Mouse (Mus musculus): ENCODE results near the gene A030005L19Rik. TPM values are rescaled to one million over a fixed set of nuclear protein-coding genes. Genes with fewer than 3 reads are reported as not detected.
A peak's percentile ranks its signal among the peaks of the same experiment; 100 is the strongest.
"Not testable (repeated sequence)": the region's sequence is repeated elsewhere in the genome, so short reads cannot be mapped to it uniquely, and the experiment has no call there.

A030005L19Rik gene
- total RNA-seq (2021), result 1 to 10 TPM in 1 of 2 experiments, under 1 TPM in 1; 0.87 to 1.2 TPM

DNA sequence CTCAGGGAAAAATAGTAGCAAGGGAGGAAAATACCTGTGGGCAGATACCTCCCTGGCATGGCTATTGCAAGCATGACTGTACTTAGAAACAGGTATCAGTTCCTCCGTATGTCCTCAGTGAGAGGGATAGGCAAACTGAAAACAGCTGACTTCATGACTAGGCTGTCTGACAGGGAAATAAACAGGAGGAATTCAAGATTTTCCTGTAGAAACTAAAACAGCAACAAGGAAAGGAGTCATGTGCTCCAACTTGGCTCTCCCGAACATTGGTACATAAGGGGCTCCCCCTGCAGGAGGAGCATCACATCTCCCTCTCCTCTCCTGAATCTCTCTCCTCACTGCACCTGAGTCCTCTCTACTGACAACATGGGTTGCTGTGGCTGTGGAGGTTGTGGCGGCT lies at the start of gene A030005L19Rik:
Gene A030005L19Rik (plus strand): TSS at position 301 of the 400 bp plus-strand sequence.
- DNase-seq (ENCODE audit: low spot score in 2 of 2), result no peak
- intact Hi-C loops (cut with DNase I), result no loop called here

DNA sequence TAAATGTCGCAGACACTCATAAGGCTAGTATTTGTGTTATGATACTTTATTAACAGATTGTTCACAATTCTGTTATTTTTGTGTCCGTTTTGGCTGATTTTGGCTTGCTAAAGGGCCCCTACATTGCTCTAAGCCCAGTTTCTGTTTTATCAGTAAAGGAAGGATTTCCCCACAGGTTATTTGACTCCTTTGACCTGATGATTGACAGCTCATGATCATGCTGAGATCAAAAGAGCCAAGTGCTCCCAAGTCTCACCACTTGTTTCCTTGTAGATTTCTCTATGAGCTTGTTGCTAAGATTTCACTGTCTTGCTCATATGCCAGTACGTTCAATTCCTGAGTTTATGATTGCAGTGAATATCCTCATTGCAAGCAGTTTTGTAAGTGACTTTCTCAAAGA lies 42.9 kb upstream of the A030005L19Rik start:
- intact Hi-C loops (cut with DNase I), result no loop called here
- DNase-seq (ENCODE audit: low spot score in 2 of 2), result no peak

DNA sequence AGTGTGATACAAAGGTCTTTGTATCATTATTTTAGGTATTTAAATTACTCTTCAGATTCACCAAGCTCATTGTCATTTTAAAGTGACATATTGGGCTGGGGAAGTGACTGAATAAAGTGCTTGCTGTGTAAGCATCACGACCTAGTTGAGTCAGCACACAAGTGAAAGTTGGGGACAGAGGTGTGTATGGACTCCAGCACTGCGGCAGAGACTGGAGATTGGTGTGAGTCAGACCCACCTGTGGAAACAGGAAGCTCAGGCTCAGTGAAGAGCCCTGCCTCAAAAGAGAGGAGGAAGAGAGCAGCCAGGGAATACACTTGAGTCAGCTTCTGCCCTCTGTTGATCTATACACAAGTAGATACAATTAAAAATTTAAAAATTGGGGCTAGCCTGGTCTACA lies 34.0 kb upstream of the A030005L19Rik start:
- peak in 1 of 2 experiments; percentile 47 for DNase-seq (ENCODE audit: low spot score in 2 of 2)
- intact Hi-C loops (cut with DNase I), result no loop called here

DNA sequence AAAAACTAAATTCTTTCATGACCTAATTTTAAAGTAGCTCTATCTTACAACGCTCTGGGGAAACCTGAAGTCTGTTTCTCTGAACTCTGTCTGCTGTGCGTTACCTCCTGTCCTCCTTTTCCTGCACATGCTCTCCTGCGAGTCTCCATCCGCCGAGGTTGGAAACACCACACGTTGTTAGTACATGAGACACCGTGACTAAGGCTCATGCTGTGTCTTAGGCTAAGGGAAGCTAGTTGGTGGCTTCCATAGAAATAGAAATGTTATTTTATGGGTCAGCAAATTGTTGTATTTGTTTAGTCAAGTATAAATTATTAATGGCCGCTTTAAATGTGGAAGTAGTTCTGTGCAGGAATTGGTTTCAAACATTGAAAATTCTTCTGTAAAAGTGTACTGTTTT lies 32.9 kb upstream of the A030005L19Rik start:
- no peak for DNase-seq (ENCODE audit: low spot score in 2 of 2)
- intact Hi-C loops (cut with DNase I), result no loop called here

DNA sequence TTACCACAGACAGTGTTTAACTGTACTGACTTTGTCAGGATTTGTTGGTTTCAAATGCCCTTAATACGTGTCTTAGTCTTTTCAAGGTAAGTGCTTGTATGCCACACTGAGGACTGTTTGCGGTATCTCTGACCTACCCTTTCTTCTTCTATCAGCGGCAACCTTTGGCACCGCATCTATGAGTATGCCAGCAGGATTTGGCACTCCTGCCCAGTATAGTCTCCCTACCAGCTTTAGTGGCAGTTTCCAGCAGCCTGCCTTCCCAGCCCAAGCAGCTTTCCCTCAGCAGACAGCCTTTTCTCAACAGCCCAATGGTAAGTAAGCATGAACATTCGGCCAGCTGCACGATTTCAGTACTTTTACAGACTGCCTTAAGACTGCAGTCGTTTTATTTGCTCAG lies 19.9 kb upstream of the A030005L19Rik start:
- intact Hi-C loops (cut with DNase I), result no loop called here
- DNase-seq (ENCODE audit: low spot score in 2 of 2), result no peak

DNA sequence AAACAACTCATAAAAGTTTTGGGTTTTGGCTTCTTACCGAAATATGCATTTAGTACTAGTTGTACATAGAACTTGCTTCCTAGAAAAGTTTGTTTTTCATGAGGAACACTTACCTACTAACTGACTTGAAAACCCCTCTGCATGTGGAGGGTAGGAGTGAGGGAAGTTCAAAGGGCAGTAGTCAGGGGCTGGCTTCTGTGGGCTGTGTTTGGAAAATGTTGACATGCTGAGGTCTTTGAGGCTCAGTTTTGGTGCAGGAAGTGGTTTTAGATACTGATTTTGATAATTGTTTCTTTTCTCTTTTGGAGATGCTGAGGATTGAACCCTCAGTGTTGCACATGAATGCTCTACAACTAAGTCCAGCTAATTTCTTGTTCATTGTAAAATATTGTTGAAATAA lies 12.6 kb upstream of the A030005L19Rik start:
- intact Hi-C loops (cut with DNase I), result no loop called here
- no peak for DNase-seq (ENCODE audit: low spot score in 2 of 2)

DNA sequence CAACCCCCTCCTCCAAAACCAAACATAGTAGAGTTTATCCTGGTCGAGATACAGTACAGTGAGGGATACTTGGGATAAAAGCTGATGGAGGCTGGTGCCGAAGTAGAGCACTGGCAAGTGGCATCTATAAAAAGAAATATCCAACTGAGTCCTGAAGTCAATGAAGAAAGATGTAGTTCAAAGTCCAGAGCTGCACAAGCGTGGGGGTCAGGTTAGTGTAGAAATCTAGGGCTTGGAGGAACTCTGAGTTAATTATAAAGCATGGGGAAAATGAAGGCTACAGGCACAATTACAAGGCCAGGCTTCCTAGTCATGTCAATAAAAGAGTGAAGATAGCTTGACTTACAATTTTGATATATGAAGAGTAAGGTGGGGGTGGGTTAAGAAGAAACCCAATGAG lies 11.9 kb upstream of the A030005L19Rik start:
- no peak for DNase-seq (ENCODE audit: low spot score in 2 of 2)
- intact Hi-C loops (cut with DNase I), result no loop called here

DNA sequence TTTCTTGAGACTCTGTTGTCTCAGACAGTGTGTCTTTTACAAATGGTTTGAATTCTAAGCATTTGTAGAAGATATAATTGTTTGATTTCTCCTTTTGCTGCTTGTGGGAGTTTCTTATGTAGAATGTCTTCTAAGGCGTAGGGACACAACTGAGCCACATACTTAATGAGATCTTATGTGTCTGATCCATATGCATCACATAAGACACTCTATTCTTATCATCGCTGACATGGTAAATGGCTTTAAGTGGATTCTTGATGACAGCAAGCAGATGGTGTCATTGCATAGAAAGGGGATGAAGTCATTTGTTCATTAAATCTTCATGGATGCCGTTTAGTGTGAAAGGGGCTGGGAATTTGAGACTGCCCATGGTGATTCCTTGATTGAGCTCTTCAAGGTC lies 7.2 kb upstream of the A030005L19Rik start:
- intact Hi-C loops (cut with DNase I), result no loop called here
- peak in 1 of 2 experiments; percentile 7 for DNase-seq (ENCODE audit: low spot score in 2 of 2)

DNA sequence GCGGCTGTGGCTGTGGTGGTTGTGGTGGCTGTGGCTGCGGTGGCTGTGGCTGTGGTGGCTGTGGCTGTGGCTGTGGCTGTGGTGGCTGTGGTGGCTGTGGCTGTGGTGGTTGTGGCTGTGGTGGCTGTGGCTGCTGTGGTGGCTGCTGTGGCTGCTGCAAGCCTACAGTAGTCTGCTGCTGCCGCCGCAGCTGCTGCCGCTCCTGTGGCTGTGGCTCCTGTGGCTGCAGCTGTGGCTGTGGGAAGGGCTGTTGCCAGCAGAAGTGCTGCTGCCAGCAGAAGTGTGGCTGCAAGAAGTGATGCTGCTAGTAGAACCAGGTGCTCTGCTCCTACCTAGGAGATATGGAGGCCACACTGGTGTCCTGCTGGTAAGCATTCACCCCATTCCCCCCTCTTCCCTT lies 309 bp downstream of the A030005L19Rik start:
- intact Hi-C loops (cut with DNase I); DNase-seq (ENCODE audit: low spot score in 2 of 2): not testable (repeated sequence)

DNA sequence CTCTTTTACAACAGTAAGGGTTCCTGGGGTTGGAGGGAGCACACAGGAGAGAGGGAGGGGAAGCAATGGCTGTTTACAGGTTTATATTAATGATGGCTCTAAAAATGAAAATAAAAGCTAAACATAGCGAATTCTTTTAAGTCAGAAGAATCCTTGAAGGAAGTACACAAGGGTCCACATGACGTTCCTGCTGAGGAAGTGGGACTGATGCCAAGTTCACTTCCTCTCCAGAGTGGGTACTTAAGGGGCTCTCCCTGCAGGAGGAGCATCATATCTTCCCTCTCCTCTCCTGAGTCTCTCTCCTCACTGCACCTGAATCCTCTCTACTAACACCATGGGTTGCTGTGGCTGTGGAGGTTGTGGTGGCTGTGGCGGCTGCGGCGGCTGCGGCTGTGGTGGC lies 11.5 kb downstream of the A030005L19Rik start, which contains the start of gene A030014E15Rik:
Gene A030014E15Rik (plus strand): TSS at position 268 of the 400 bp plus-strand sequence.
- no peak for DNase-seq (ENCODE audit: low spot score in 2 of 2)
- intact Hi-C loops (cut with DNase I), result no loop called here

DNA sequence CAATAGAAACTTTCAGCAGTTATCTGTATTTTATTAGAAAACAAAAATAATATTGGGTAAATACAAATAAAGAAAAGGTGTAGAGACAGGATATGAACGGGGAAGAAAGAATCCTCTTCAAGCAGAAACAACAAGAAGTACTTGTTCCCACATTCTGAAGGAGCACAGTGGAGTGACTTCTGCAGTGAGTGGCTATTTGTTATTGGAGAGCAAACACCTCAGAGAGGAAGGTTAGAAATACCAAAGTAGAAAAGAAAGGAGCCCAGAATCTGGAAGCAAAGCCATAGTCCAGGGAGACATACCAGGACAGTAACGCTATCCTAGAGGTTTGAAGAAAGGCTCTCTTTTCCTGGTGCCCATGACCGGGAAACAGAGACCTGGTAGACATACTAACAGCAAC lies 17.4 kb downstream of the A030005L19Rik start:
- intact Hi-C loops (cut with DNase I); DNase-seq (ENCODE audit: low spot score in 2 of 2): not testable (repeated sequence)

DNA sequence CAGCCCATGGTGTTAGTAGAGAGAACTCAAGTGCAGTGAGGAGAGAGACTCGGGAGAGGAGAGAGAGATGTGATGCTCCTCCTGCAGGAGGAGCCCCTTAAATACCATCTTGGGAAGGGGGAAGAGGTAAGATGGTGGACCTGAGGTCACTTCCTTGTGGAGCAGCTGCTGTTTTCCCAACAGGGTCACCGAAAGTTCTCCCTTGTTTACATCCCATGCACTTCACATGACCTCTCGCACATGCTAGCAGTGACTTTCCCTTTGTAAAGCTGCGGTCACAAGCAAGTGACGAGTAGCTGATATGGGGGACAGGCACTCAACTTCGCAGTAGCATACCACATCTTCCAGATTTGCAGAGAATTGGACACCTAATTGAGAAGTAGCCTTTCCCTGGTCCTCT lies 18.2 kb downstream of the A030005L19Rik start, which contains the start of gene Gm6217:
Gene Gm6217 (minus strand): TSS at position 74 of the 400 bp plus-strand sequence.
- intact Hi-C loops (cut with DNase I); DNase-seq (ENCODE audit: low spot score in 2 of 2): not testable (repeated sequence)

DNA sequence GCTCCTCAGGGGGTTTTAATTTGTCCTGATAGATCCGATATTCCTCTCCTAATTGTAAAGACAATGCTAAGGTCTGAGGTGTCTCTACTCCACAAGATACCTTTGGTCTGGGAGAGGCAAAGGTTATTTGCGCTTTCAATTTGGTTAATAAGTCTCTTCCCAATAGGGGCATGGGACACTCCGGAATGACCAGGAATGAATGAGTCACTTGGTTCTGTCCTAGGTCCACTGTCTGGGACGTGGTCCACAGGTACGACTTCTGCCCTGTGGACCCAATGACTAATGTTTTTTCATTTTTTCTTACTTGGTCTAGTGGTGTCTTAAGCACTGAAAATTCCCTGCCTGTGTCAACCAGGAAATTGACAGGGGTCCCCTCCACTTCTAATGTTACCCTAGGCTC lies 25.5 kb downstream of the A030005L19Rik start:
- no peak for DNase-seq (ENCODE audit: low spot score in 2 of 2)
- intact Hi-C loops (cut with DNase I), result no loop called here

DNA sequence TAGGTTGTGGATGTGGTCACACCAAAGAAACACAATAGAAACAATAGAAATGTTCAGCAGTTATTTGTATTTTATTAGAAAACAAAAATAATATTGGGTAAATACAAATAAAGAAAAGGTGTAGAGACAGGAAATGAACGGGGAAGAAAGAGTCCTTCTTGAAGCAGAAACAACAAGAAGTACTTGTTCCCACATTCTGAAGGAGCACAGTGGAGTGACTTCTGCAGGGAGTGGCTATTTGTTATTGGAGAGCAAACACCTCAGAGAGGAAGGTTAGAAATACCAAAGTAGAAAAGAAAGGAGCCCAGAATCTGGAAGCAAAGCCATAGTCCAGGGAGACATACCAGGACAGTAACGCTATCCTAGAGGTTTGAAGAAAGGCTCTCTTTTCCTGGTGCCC lies 29.4 kb downstream of the A030005L19Rik start:
- not testable (repeated sequence) for DNase-seq (ENCODE audit: low spot score in 2 of 2)

DNA sequence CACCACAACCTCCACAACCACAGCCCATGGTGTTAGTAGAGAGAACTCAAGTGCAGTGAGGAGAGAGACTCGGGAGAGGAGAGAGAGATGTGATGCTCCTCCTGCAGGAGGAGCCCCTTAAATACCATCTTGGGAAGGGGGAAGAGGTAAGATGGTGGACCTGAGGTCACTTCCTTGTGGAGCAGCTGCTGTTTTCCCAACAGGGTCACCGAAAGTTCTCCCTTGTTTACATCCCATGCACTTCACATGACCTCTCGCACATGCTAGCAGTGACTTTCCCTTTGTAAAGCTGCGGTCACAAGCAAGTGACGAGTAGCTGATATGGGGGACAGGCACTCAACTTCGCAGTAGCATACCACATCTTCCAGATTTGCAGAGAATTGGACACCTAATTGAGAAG lies 30.2 kb downstream of the A030005L19Rik start, which contains the start of gene A030003K21Rik:
Gene A030003K21Rik (minus strand): TSS at position 94 of the 400 bp plus-strand sequence.
- intact Hi-C loops (cut with DNase I); DNase-seq (ENCODE audit: low spot score in 2 of 2): not testable (repeated sequence)

More for the DNA sequence above, 29.4 kb downstream of the A030005L19Rik start:
- intact Hi-C loops (cut with DNase I), result not testable (repeated sequence)

DNA sequence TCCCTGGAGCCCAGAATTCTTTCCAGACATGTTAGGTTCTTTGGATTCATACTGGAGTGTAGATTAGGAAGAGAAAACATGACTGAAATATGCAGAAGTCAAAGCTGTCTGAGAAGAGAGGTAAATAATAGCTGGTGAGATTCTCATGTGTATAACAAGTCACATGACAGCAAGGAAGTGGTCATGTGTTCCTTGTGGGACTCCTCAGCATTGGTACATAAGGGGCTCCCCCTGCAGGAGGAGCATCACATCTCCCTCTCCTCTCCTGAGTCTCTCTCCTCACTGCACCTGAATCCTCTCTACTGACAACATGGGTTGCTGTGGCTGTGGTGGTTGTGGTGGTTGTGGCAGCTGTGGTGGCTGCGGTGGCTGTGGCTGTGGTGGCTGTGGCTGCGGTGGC lies 32.9 kb downstream of the A030005L19Rik start:
- intact Hi-C loops (cut with DNase I); DNase-seq (ENCODE audit: low spot score in 2 of 2): not testable (repeated sequence)

DNA sequence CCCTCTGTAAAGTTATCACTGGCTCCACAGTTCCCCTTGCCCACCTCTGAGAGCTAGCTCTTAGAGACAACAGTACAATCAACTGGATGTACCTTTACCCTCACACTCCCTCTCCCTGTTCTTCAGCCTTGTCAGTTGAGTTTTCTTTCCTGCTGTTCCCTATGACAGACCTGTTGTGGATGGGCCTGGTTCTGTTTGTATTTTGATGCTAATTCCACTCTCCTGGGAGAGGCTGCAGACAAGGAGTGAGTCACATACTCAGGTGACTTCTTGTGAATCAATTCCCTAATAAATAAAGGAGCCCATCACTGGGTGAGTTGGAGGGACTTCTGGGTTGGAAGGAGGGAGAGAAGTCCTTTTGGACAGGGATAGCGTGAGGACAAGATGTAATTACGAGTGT lies 35.5 kb downstream of the A030005L19Rik start:
- intact Hi-C loops (cut with DNase I), result no loop called here
- no peak for DNase-seq (ENCODE audit: low spot score in 2 of 2)

DNA sequence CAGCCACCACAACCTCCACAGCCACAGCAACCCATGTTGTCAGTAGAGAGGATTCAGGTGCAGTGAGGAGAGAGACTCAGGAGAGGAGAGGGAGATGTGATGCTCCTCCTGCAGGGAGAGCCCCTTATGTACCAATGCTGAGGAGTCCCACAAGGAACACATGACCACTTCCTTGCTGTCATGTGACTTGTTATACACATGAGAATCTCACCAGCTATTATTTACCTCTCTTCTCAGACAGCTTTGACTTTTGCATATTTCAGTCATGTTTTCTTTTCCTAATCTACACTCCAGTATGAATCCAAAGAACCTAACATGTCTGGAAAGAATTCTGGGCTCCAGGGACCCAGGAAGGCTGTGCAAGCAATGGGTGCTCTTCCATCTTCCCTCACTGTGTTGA lies 42.8 kb downstream of the A030005L19Rik start, which contains the start of gene Gm7544:
Gene Gm7544 (minus strand): TSS at position 101 of the 400 bp plus-strand sequence.
- intact Hi-C loops (cut with DNase I), result not testable (repeated sequence)

DNA sequence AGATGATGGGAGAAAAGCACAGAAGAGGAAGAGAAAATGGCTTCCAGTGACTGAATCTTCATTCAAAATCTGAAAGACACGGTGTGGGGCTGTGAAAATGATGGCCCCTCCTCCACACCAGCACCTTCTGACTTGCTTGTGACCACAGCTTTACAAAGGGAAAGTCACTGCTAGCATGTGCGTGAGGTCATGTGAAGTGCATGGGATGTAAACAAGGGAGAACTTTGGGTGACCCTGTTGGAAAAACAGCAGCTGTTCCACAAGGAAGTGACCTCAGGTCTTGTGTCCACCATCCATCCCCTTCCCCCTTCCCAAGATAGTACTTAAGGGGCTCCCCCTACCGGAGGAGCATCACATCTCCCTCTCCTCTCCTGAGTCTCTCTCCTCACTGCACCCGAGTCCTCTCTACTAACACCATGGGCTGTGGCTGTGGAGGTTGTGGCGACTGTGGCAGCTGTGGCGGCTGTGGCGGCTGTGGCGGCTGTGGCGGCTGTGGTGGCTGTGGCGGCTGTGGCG lies 46.8 kb downstream of the A030005L19Rik start, which contains the start of gene Gm47955:
Gene Gm47955 (plus strand): TSS at position 417 of the 516 bp plus-strand sequence.
- intact Hi-C loops (cut with DNase I), result no loop called here
- DNase-seq (ENCODE audit: low spot score in 2 of 2), result no peak

More for the DNA sequence above, 42.8 kb downstream of the A030005L19Rik start, which contains the start of gene Gm7544:
- DNase-seq (ENCODE audit: low spot score in 2 of 2), result not testable (repeated sequence)

Data from left cerebral cortex, postnatal 25 days (tissue).